16 mouse cellular contexts compared by ENCODE assay signal in the genomic region with DNA sequence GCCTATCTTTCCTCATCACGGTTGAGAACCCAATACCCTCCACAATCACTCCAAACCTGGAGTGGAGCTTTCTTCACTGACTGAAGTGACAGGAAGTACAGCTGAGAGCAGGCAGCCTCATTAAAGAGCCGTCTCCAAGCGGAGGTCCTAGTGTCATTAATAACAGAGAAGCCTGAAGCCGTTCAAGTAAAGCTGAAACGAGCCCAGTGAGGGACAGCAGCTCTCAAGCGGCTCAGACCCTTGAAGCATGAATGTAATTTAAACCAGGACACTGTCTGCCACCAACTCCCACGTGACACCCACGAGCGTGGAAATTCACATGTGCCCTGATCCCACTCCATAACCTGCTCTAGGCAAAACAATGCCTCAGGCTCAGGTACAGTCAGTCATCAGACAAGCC. TPM values are rescaled to one million over a fixed set of nuclear protein-coding genes. Genes with fewer than 3 reads are reported as not detected.
DNase-seq lines count a peak whose midpoint lies in the region; ATAC-seq and TF ChIP-seq lines count a peak whose summit lies in the region.
"Had no signal": no experiment of that assay in that cellular context is flagged by ENCODE, and none has a peak within 500 bp of the region (broad histone marks: within the 10 kb centered on the region; RNA-seq: fewer than 3 reads in every experiment).

No protein-coding gene starts in this region.

- 0 out of 2 replicates have a peak, but pooled peaks have one; percentile 21 for ATAC-seq in frontal cortex, adult (ENCODE audit: low TSS enrichment)
- ATAC-seq in midbrain, embryonic 11.5 days (ENCODE audit: low FRiP score): 0 out of 2 replicates have a peak, but pooled peaks have one; percentile 22
- ATAC-seq in hindbrain, postnatal 0 days: peak; percentile 47; the same call in 1 of the 2 replicates
- ATAC-seq: liver, embryonic 12.5 days had no signal

- no peaks in the 10 kb centered on the region for H3K4me1 ChIP-seq in midbrain, embryonic 11.5 days (ENCODE audit: control insufficient read depth, insufficient read depth, low read length)
- H3K4me1 ChIP-seq in midbrain, embryonic 10.5 days: peaks cover 13% of the 10 kb centered on the region
- peaks cover 2% of the 10 kb centered on the region; the same call in 1 of the 2 replicates for H3K4me1 ChIP-seq in hindbrain, postnatal 0 days (ENCODE audit: insufficient read depth, low read length)

- no peak overlapping the region for H3K4me2 ChIP-seq in midbrain, embryonic 11.5 days
- no peak overlapping the region for H3K4me2 ChIP-seq in hindbrain, postnatal 0 days (ENCODE audit: low read depth, low read length)
- H3K4me2 ChIP-seq: liver, embryonic 12.5 days had no signal

- no peak for DNase-seq in frontal cortex, postnatal 25 days (ENCODE audit: low spot score in 2 of 2)
- no peak for DNase-seq in midbrain, embryonic 11.5 days (ENCODE audit: low spot score, missing footprints)
- DNase-seq in midbrain, embryonic 10.5 days (ENCODE audit: low spot score): no peak
- DNase-seq in hindbrain, postnatal 0 days (ENCODE audit: low spot score): no peak
- peak; percentile 61 for DNase-seq in retina, embryonic 14.5 days (ENCODE audit: low spot score)
- no peak for DNase-seq in adrenal gland, postnatal 25 days
- no peak for DNase-seq in spleen, postnatal 10 days (ENCODE audit: low spot score in 2 of 2)
- DNase-seq: adrenal gland, postnatal 36 days; cerebellum, adult 11 months; gastrocnemius, postnatal 10 days; kidney, adult 11 months; right cerebral cortex, postnatal 14 days; thymus, postnatal 25 days had no signal

- H3K9me3 ChIP-seq in midbrain, embryonic 11.5 days (ENCODE audit: control insufficient read depth, low read length): no peaks in the 10 kb centered on the region
- no peaks in the 10 kb centered on the region for H3K9me3 ChIP-seq in midbrain, embryonic 10.5 days (replicated peaks)
- no peaks in the 10 kb centered on the region for H3K9me3 ChIP-seq in hindbrain, postnatal 0 days (ENCODE audit: low read length)
- H3K9me3 ChIP-seq: liver, embryonic 12.5 days had no signal

- H3K9ac ChIP-seq in midbrain, embryonic 11.5 days (ENCODE audit: low read length): no peak overlapping the region
- no peak overlapping the region for H3K9ac ChIP-seq in hindbrain, postnatal 0 days (replicated peaks; ENCODE audit: low read length)
- H3K9ac ChIP-seq: liver, embryonic 12.5 days had no signal

- no peak overlapping the region for H3K4me3 ChIP-seq in midbrain, embryonic 11.5 days (ENCODE audit: low read depth, low read length)
- no peak overlapping the region for H3K4me3 ChIP-seq in midbrain, embryonic 10.5 days
- no peak overlapping the region for H3K4me3 ChIP-seq in hindbrain, postnatal 0 days (ENCODE audit: low read length)
- H3K4me3 ChIP-seq: erythroblast, embryonic 14.5 days; liver, embryonic 12.5 days had no signal

- H3K27me3 ChIP-seq in midbrain, embryonic 11.5 days (ENCODE audit: control insufficient read depth, insufficient read depth, low read length): no peaks in the 10 kb centered on the region
- H3K27me3 ChIP-seq in midbrain, embryonic 10.5 days (ENCODE audit: low read depth, poor library complexity, severe bottlenecking): no peaks in the 10 kb centered on the region
- no peaks in the 10 kb centered on the region for H3K27me3 ChIP-seq in hindbrain, postnatal 0 days (ENCODE audit: insufficient read depth, low read length)
- H3K27me3 ChIP-seq: liver, embryonic 12.5 days had no signal

- no peak for TF ChIP-seq CTCF in hindbrain, postnatal 0 days (IDR thresholded peaks at IDR 0.05; ENCODE audit: low read depth)

- no peaks in the 10 kb centered on the region for H3K36me3 ChIP-seq in midbrain, embryonic 11.5 days (ENCODE audit: control insufficient read depth, insufficient read depth, low read length)
- peaks cover 14% of the 10 kb centered on the region for H3K36me3 ChIP-seq in midbrain, embryonic 10.5 days
- H3K36me3 ChIP-seq in hindbrain, postnatal 0 days (ENCODE audit: insufficient read depth, low read length): no peaks in the 10 kb centered on the region
- H3K36me3 ChIP-seq: liver, embryonic 12.5 days had no signal

- no peak overlapping the region for H3K27ac ChIP-seq in midbrain, embryonic 11.5 days (ENCODE audit: low read depth, low read length)
- H3K27ac ChIP-seq in midbrain, embryonic 10.5 days (replicated peaks): no peak overlapping the region
- peak overlapping the region; percentile 8; the same call in 1 of the 2 replicates for H3K27ac ChIP-seq in hindbrain, postnatal 0 days
- H3K27ac ChIP-seq: liver, embryonic 12.5 days had no signal

- 68% methylated on average over 9 of the region's 9 CpGs for WGBS in midbrain, embryonic 11.5 days
- 76% methylated on average over 9 of the region's 9 CpGs for WGBS in midbrain, embryonic 10.5 days
- 36% methylated on average over 9 of the region's 9 CpGs for WGBS in hindbrain, postnatal 0 days

RNA-seq across cellular contexts. Expression of gene Ldlrad3, which starts 29.7 kb away (rescaled TPM):
- 53.1 and 57.7 TPM in 2 replicates for polyA plus RNA-seq in midbrain, embryonic 11.5 days (2014; fragmentation: Nextera tagmentation; extraction: Ambion mirVana)
- polyA plus RNA-seq in midbrain, embryonic 10.5 days (2016; fragmentation: Nextera tagmentation; extraction: Ambion mirVana): 55.8 and 64.8 TPM in 2 replicates
- 30.1 and 32.4 TPM in 2 replicates for total RNA-seq in hindbrain, postnatal 0 days (2014; rRNA removed)
- 20.7 and 21.6 TPM in 2 replicates for polyA plus RNA-seq in hindbrain, postnatal 0 days (2015; fragmentation: Nextera tagmentation; extraction: Ambion mirVana)
- 8.8 TPM in 2 replicates for total RNA-seq in adrenal gland, postnatal 25 days (2021)
- polyA plus RNA-seq: erythroblast, embryonic 14.5 days had no signal
